Mouse (Mus musculus): ENCODE measurements around the gene Napsa. TPM values are rescaled to one million over a fixed set of nuclear protein-coding genes. Genes with fewer than 3 reads are reported as not detected.
A peak's percentile ranks its signal among the peaks of the same experiment; 100 is the strongest.

Napsa gene
- polyA plus RNA-seq (2015; fragmentation: Nextera tagmentation; extraction: Ambion mirVana), result 0.53 and 0.57 TPM in 2 replicates

GRCm38 (mm10) chr7:44572213-44572701, at the start of gene Napsa:
Gene Napsa (plus strand): TSS chr7:44572380.
- H3K27ac ChIP-seq, result no peak within 1 kb of the TSS
- WGBS, result 30% methylated on average over 7 of the region's 7 CpGs
- no peak within 1 kb of the TSS for H3K4me2 ChIP-seq
- no peak within 1 kb of the TSS for H3K9ac ChIP-seq
- no peak within 1 kb of the TSS for H3K4me3 ChIP-seq
- no peaks in the 10 kb centered on the region for H3K4me1 ChIP-seq
- no peaks in the 10 kb centered on the region for H3K36me3 ChIP-seq (ENCODE audit: poor library complexity, severe bottlenecking)
- H3K9me3 ChIP-seq (replicated peaks), result no peaks in the 10 kb centered on the region
- ATAC-seq, result no peak
- H3K27me3 ChIP-seq, result peaks cover 7% of the 10 kb centered on the region; the same call in 1 of the 2 replicates

DNA sequence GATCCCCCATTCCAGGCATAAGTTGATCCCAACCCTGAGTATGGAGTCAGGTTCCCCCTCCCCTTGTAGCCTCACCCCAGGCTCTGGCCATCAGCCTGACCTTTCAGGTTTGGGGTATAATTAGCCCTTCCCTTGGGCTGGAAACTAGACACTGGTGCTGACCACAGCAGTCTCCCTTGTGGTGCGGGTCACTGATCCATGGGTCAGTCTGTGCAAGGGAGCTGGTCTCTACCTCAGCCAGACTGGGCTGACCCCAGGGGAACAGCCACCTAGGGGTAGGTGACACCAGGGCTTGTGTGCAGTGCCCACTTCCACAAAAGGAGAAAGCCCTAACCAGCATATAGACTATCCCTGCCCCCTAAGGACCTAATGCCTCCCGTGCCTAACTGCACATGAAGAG, 49.1 kb upstream of the Napsa start:
- no peaks in the 10 kb centered on the region for H3K36me3 ChIP-seq (ENCODE audit: poor library complexity, severe bottlenecking)
- peaks cover 22% of the 10 kb centered on the region for H3K4me1 ChIP-seq
- H3K27ac ChIP-seq, result no peak overlapping the region
- peaks cover 66% of the 10 kb centered on the region for H3K27me3 ChIP-seq
- 81% methylated on average over 2 of the region's 2 CpGs for WGBS
- H3K4me2 ChIP-seq, result no peak overlapping the region
- no peak for ATAC-seq
- no peaks in the 10 kb centered on the region for H3K9me3 ChIP-seq (replicated peaks)
- no peak overlapping the region for H3K4me3 ChIP-seq
- H3K9ac ChIP-seq, result no peak overlapping the region

DNA sequence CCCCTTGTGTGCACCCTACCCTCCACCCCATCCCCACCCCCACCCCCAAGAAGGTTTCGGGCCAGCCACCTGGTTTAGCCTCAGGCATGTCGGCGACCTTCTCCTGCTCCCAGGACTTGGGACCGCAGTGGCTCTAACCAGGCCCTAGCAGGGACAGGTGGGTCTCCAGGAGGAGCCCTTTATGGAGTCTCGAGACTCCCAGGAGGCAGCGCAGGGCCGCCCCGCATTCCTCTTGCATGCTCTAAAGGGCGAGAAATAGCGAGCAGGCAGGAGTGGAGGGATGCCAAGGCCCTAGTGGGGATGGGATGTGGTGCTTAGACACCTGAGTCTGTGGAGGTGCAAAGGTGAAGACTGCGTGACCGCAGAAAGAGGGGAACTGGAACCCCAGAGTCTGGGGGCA, 47.7 kb upstream of the Napsa start, which contains the start of gene Mybpc2:
Gene Mybpc2 (minus strand): TSS at position 155 of the 400 bp plus-strand sequence.
- Histone ChIP-seq H3K9me3 (replicated peaks) (no peaks in the 10 kb centered on the region), H3K4me3 (no peak within 1 kb of the TSS; the same call in 1 of the 2 replicates), H3K4me1 (peaks cover 24% of the 10 kb centered on the region), H3K27me3 (peaks cover 74% of the 10 kb centered on the region), H3K36me3 (ENCODE audit: poor library complexity, severe bottlenecking) (no peaks in the 10 kb centered on the region), H3K9ac (peak within 1 kb of the TSS; percentile 48), H3K27ac (no peak within 1 kb of the TSS), H3K4me2 (peak within 1 kb of the TSS; percentile 33)
- ATAC-seq, result no peak
- WGBS, result 38% methylated on average over 12 of the region's 12 CpGs

DNA sequence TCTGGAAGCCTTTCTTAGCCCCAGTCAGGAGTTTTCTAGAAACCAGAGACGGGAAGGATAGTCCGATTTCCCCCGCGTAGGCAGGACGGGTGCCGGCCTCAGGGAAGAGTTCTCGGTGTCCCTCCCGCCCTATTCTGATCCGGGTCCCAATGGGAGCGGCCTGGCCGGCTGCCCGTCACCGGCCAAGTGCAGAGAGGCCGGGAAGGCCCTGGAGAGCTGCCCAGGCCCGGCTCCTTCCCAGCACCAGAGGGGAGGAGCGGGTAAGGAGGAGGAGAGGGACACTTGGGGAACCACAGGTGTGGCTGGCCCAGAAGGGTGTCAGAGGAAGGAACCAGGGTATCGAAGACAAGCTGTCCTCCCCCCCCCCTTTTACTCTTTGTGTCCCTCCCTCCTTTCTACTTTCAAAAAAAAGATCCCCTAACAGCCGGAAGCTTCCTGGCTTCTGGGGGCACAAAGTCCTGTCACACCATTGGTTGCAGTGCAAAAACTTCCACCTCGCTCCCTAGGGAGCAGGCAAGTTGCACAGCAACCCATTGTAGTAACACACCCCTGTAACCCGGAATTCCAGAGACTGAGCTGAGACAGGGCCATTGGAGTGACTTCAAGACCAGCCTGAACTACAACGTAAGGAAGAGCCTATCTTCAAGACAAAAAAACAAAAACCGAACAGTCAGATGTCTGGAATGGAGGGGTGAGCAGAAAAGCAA, 46.9 kb upstream of the Napsa start:
- Histone ChIP-seq H3K4me3 (no peak overlapping the region; the same call in 1 of the 2 replicates), H3K4me1 (peaks cover 24% of the 10 kb centered on the region), H3K27me3 (peaks cover 74% of the 10 kb centered on the region), H3K36me3 (ENCODE audit: poor library complexity, severe bottlenecking) (no peaks in the 10 kb centered on the region), H3K9ac (peak overlapping the region; percentile 48), H3K4me2 (peak overlapping the region; percentile 33), H3K9me3 (replicated peaks) (no peaks in the 10 kb centered on the region), H3K27ac (no peak overlapping the region)
- WGBS, result 18% methylated on average over 22 of the region's 22 CpGs
- peak; percentile 31; the same call in 1 of the 2 replicates for ATAC-seq

DNA sequence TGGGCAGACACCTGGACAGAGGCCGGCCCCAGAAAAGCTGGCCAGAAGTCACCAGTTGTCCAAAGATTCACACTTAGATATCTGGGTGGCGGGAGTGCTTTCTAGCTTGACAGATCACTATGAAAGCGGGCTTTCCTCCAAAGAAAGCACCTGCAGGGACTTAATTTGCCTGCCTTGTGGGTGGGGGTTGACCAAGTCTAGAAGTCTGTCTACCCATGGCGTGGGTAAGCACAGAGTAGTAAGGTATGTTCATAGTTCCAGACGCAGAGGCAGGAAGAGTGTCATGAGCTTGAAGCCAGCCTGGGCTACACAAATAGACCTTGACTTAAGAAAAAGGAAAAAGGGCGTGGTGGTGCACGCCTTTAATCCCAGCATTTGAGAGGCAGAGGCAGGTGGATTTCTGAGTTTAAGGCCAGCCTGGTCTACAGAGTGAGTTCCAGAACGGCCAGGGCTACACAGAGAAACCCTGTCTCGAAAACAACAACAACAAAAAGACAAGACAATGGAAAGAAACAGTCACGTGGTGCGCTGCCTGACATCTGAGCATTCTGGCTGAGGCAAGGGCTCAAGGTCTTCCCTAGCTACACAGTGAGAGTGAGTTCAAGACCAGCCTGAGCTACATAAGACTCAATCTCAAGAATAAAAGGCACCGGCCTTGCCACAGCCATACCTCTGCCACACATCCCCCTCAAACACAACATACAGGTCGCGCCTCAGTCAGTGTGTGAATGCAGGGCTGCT, 45.6 kb upstream of the Napsa start:
- Histone ChIP-seq H3K27me3 (peaks cover 65% of the 10 kb centered on the region), H3K36me3 (ENCODE audit: poor library complexity, severe bottlenecking) (no peaks in the 10 kb centered on the region), H3K4me2 (no peak overlapping the region), H3K27ac (no peak overlapping the region), H3K9me3 (replicated peaks) (no peaks in the 10 kb centered on the region), H3K9ac (no peak overlapping the region), H3K4me3 (no peak overlapping the region), H3K4me1 (peaks cover 22% of the 10 kb centered on the region)
- ATAC-seq, result no peak
- WGBS, result 91% methylated on average over 14 of the region's 14 CpGs

GRCm38 (mm10) chr7:44527483-44528398, 44.4 kb upstream of the Napsa start:
- peak overlapping the region; percentile 74 for H3K4me2 ChIP-seq
- peak; percentile 44 for ATAC-seq
- peak overlapping the region; percentile 63 for H3K9ac ChIP-seq
- H3K4me1 ChIP-seq, result peaks cover 21% of the 10 kb centered on the region
- H3K9me3 ChIP-seq (replicated peaks), result no peaks in the 10 kb centered on the region
- peak overlapping the region; percentile 39 for H3K4me3 ChIP-seq
- peaks cover 6% of the 10 kb centered on the region; the same call in 1 of the 2 replicates for H3K36me3 ChIP-seq (ENCODE audit: poor library complexity, severe bottlenecking)
- 5% methylated on average over 40 of the region's 40 CpGs for WGBS
- peaks cover 54% of the 10 kb centered on the region for H3K27me3 ChIP-seq
- H3K27ac ChIP-seq, result no peak overlapping the region

GRCm38 (mm10) chr7:44529518-44529917, 42.7 kb upstream of the Napsa start:
- Histone ChIP-seq H3K4me3 (no peak overlapping the region), H3K36me3 (ENCODE audit: poor library complexity, severe bottlenecking) (peaks cover 24% of the 10 kb centered on the region), H3K9me3 (replicated peaks) (no peaks in the 10 kb centered on the region), H3K27me3 (peaks cover 38% of the 10 kb centered on the region), H3K4me1 (peaks cover 21% of the 10 kb centered on the region), H3K4me2 (no peak overlapping the region), H3K27ac (no peak overlapping the region), H3K9ac (0 out of 2 replicates have a peak overlapping the region, but pooled peaks have one; percentile 16)
- no peak for ATAC-seq
- 65% methylated on average over 5 of the region's 5 CpGs for WGBS

DNA sequence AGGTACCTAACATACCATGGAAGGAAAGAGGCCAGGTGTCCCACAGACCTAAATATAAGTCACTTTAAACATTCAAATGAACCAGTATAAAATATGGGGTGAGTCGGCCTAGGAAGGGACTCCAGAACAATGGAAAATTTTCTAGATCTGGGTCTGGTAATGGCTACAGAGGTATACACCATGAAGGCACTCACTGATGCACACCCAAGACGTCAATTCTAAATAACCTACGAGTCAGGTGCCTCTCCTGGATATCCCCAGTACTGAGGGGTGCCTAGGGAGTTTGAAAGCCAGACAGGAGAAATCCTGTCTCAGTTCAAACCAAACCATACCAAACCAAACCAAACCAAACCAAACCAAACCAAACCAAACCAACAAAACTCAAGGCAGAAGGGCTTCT, 41.7 kb upstream of the Napsa start:
- no peak for ATAC-seq
- Histone ChIP-seq H3K4me1 (peaks cover 11% of the 10 kb centered on the region), H3K9me3 (replicated peaks) (no peaks in the 10 kb centered on the region), H3K4me3 (no peak overlapping the region), H3K27ac (no peak overlapping the region), H3K9ac (no peak overlapping the region), H3K36me3 (ENCODE audit: poor library complexity, severe bottlenecking) (peaks cover 34% of the 10 kb centered on the region), H3K27me3 (peaks cover 28% of the 10 kb centered on the region), H3K4me2 (no peak overlapping the region)
- 84% methylated on average over 3 of the region's 3 CpGs for WGBS

- WGBS, result 56% methylated on average over 5 of the region's 5 CpGs
- Histone ChIP-seq H3K9ac (no peak overlapping the region), H3K36me3 (ENCODE audit: poor library complexity, severe bottlenecking) (peaks cover 41% of the 10 kb centered on the region), H3K27me3 (peaks cover 23% of the 10 kb centered on the region), H3K4me2 (no peak overlapping the region), H3K9me3 (replicated peaks) (no peaks in the 10 kb centered on the region), H3K4me1 (peaks cover 9% of the 10 kb centered on the region), H3K27ac (no peak overlapping the region), H3K4me3 (no peak overlapping the region)
- ATAC-seq, result no peak
Observed at GRCm38 (mm10) chr7:44531207-44531606, 41.0 kb upstream of the Napsa start.

DNA sequence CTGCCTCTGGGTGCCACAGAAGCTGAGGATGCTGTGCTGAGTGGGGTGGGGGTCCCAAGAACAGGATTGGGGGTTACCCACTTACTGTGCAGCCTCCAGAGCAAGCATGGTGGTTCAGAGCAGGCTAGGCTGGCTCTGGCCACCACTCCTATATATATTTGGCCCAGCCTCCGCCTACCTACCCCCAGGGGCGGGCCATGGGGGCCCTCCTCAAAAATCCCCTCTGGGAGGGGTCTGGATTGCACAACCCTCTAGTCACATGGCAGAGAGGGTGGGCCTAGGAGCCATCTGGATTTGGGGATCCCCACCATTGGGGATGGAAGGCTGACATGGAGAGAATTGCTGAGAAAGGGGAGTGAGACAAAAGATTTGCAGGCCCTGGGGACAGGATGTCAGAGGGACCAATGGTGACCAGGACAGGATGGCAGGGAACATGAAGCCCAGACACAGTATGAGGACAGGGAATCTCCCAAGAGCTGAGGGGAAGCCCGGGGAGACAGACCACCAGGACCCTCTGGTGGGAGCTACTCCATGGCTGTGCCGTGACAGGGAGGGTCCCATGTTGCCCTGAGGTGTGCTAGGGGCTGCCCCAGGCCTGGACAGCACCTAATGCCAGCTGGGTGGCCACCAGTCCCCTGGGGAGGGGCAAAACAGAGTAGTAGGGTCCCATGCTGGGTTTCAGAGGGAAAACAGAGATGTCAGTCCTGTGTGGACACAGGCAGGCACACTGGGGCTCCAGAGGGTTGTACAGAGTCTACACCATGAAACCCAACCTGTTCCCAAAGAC, 40.0 kb upstream of the Napsa start, which contains the start of gene Spib:
Gene Spib (minus strand): TSS at position 126 of the 787 bp plus-strand sequence.
- no peak for ATAC-seq
- 83% methylated on average over 4 of the region's 4 CpGs for whole genome bisulfite sequencing

More for the DNA sequence above, 40.0 kb upstream of the Napsa start, which contains the start of gene Spib:
- Histone ChIP-seq H3K27ac (no peak within 1 kb of the TSS), H3K4me1 (peaks cover 9% of the 10 kb centered on the region), H3K9me3 (replicated peaks) (no peaks in the 10 kb centered on the region), H3K36me3 (ENCODE audit: poor library complexity, severe bottlenecking) (peaks cover 50% of the 10 kb centered on the region), H3K9ac (no peak within 1 kb of the TSS), H3K4me3 (no peak within 1 kb of the TSS), H3K4me2 (no peak within 1 kb of the TSS), H3K27me3 (peaks cover 15% of the 10 kb centered on the region)
